Mouse (Mus musculus) heart, embryonic 12.5 days (tissue): ENCODE measurements around the gene Lcn8. TPM values are rescaled to one million over a fixed set of nuclear protein-coding genes. Genes with fewer than 3 reads are reported as not detected.

ENCODE experiments used
- polyA plus RNA-seq: library from polyadenylated mRNA; unstranded; fragments of >200 nt; fragmentation: Nextera tagmentation; extraction: Ambion mirVana; gene quantifications from 2 replicates; pipeline ENCODE4 v1.2.1, GENCODE M21; 2016

Gene Lcn8
- polyA plus RNA-seq, 1 experiment from 2014 or later: not detected

Other genes with a start within 250 kb of the Lcn8 start
- gene Fut7, start 229.9 kb upstream of the Lcn8 start, polyA plus RNA-seq: not detected in 2 replicates
- 4.8 and 5.0 TPM in 2 replicates for gene Abca2, start 224.4 kb upstream of the Lcn8 start, polyA plus RNA-seq
- 1.1 and 1.4 TPM in 2 replicates for gene Clic3, start 196.3 kb upstream of the Lcn8 start, polyA plus RNA-seq
- 22.1 and 22.7 TPM in 2 replicates for gene Paxx, start 192.0 kb upstream of the Lcn8 start, polyA plus RNA-seq
- 2.4 and 2.6 TPM in 2 replicates for gene Ptgds, start 183.1 kb upstream of the Lcn8 start, polyA plus RNA-seq
- not detected in 2 replicates for gene Lcn12, start 159.2 kb upstream of the Lcn8 start, polyA plus RNA-seq
- gene Fbxw5, start 152.4 kb upstream of the Lcn8 start, polyA plus RNA-seq: 82.7 and 83.3 TPM in 2 replicates
- gene C8g, start 151.4 kb upstream of the Lcn8 start, polyA plus RNA-seq: 2.4 and 3.3 TPM in 2 replicates
- 21.1 and 22.3 TPM in 2 replicates for gene Traf2, start 106.2 kb upstream of the Lcn8 start, polyA plus RNA-seq
- gene Edf1, start 95.3 kb upstream of the Lcn8 start, polyA plus RNA-seq: 300 and 303 TPM in 2 replicates
- 1.2 and 3.5 TPM in 2 replicates for gene Mamdc4, start 78.3 kb upstream of the Lcn8 start, polyA plus RNA-seq
- 161 and 164 TPM in 2 replicates for gene Phpt1, start 77.9 kb upstream of the Lcn8 start, polyA plus RNA-seq
- 0.46 and 0.51 TPM in 2 replicates for gene Ajm1, start 71.4 kb upstream of the Lcn8 start, polyA plus RNA-seq
- gene Rabl6, start 44.6 kb upstream of the Lcn8 start, polyA plus RNA-seq: 48.6 and 49.2 TPM in 2 replicates
- 0.12 and 0.14 TPM in 2 replicates for gene Ccdc183, start 35.4 kb upstream of the Lcn8 start, polyA plus RNA-seq
- gene Tmem141, start 31.1 kb upstream of the Lcn8 start, polyA plus RNA-seq: 15.3 and 17.8 TPM in 2 replicates
- 0.63 and 1.1 TPM in 2 replicates for gene Fcna, start 25.1 kb upstream of the Lcn8 start, polyA plus RNA-seq
- gene Lcn5, start 4.8 kb downstream of the Lcn8 start, polyA plus RNA-seq: not detected in 2 replicates
- not detected in 2 replicates for gene Lcn6, start 23.7 kb downstream of the Lcn8 start, polyA plus RNA-seq
- not detected in 2 replicates for gene Lcn10, start 29.6 kb downstream of the Lcn8 start, polyA plus RNA-seq
- not detected in 2 replicates for gene Obp2a, start 46.9 kb downstream of the Lcn8 start, polyA plus RNA-seq
- 57.5 and 58.9 TPM in 2 replicates for gene Bmyc, start 53.6 kb downstream of the Lcn8 start, polyA plus RNA-seq
- not detected in 2 replicates for gene Obp2b, start 83.9 kb downstream of the Lcn8 start, polyA plus RNA-seq
- gene Lcn3, start 112.4 kb downstream of the Lcn8 start, polyA plus RNA-seq: not detected in 2 replicates
- gene Lcn11, start 123.9 kb downstream of the Lcn8 start, polyA plus RNA-seq: not detected in 2 replicates
- not detected in 2 replicates for gene Gm13539, start 129.1 kb downstream of the Lcn8 start, polyA plus RNA-seq
- gene Glt6d1, start 162.7 kb downstream of the Lcn8 start, polyA plus RNA-seq: not detected in 2 replicates
- not detected in 2 replicates for gene Lcn9, start 170.0 kb downstream of the Lcn8 start, polyA plus RNA-seq
- gene Sohlh1, start 194.1 kb downstream of the Lcn8 start, polyA plus RNA-seq: not detected in 2 replicates
- gene Kcnt1, start 210.6 kb downstream of the Lcn8 start, polyA plus RNA-seq: not detected in 2 replicates